Mouse (Mus musculus) limb, embryonic 13.5 days (tissue): ENCODE measurements around the gene Tmco4. TPM values are rescaled to one million over a fixed set of nuclear protein-coding genes. Genes with fewer than 3 reads are reported as not detected.
"Not testable (repeated sequence)": the region's sequence is repeated elsewhere in the genome, so short reads cannot be mapped to it uniquely, and the experiment has no call there.

Experiments
- ATAC-seq: fragments of 200-750 bp; cut with Nextera tagmentation; 2 replicates; pipeline ENCODE4 v1.8.0; 2017; ENCODE audit warnings: low read depth, moderate number of reproducible peaks, moderate TSS enrichment; ENCODE audit not compliant: low FRiP score
- H3K27ac ChIP-seq: fragments of 300-500 bp; sonication (generic); 2 replicates; pipeline ENCODE4 v1.5.1; 2015; ENCODE audit warnings: inconsistent platforms, mild to moderate bottlenecking, moderate library complexity
- H3K27me3 ChIP-seq: fragments of 300-500 bp; sonication (generic); 2 replicates; pipeline ENCODE4 v1.6.1; 2015; ENCODE audit warnings: mild to moderate bottlenecking, inconsistent platforms
- H3K36me3 ChIP-seq: fragments of 300-500 bp; sonication (generic); 2 replicates; pipeline ENCODE4 v1.6.1; 2015; ENCODE audit warnings: inconsistent platforms, mild to moderate bottlenecking, moderate library complexity
- H3K4me1 ChIP-seq: fragments of 300-500 bp; sonication (generic); 2 replicates; pipeline ENCODE4 v1.6.1; 2015; ENCODE audit warnings: inconsistent platforms
- H3K4me2 ChIP-seq: fragments of 300-500 bp; sonication (generic); replicated peaks from 2 replicates; pipeline ENCODE4 v1.6.1; 2015; ENCODE audit warnings: inconsistent platforms, mild to moderate bottlenecking, moderate library complexity
- H3K4me3 ChIP-seq: fragments of 300-500 bp; sonication (generic); 2 replicates; pipeline ENCODE4 v1.5.1; 2015; ENCODE audit warnings: moderate library complexity, mild to moderate bottlenecking, inconsistent platforms
- H3K9ac ChIP-seq: fragments of 300-500 bp; sonication (generic); 2 replicates; pipeline ENCODE4 v1.6.1; 2015; ENCODE audit warnings: mild to moderate bottlenecking, inconsistent platforms
- H3K9me3 ChIP-seq: fragments of 300-500 bp; sonication (generic); 2 replicates; pipeline ENCODE4 v1.6.1; 2016; ENCODE audit warnings: inconsistent platforms
- WGBS: fragments of 180-500 bp; shearing (Covaris S2); methylation state at CpG from one replicate; pipeline ENCODE4 v1.1.7; 2015; 5-methylcytosine and 5-hydroxymethylcytosine counted together
- polyA plus RNA-seq: library from polyadenylated mRNA; unstranded; fragments of >200 nt; fragmentation: Nextera tagmentation; extraction: Ambion mirVana; gene quantifications from 2 replicates; pipeline ENCODE4 v1.2.1, GENCODE M21; 2015

Gene Tmco4
- polyA plus RNA-seq, 1 experiment from 2014 or later, result 3.7 TPM

GRCm38 (mm10) chr4:138959120-138959519 is 13.6 kb upstream of the Tmco4 start:
- Histone ChIP-seq H3K36me3 (no peaks in the 10 kb centered on the region), H3K4me2 (no peak overlapping the region), H3K27ac (no peak overlapping the region), H3K9me3 (no peaks in the 10 kb centered on the region), H3K4me1 (no peaks in the 10 kb centered on the region), H3K9ac (no peak overlapping the region), H3K27me3 (0 out of 2 replicates have a peak, but pooled peaks cover 7% of the 10 kb centered on the region), H3K4me3 (no peak overlapping the region)
- WGBS, result 86% methylated on average over 15 of the region's 15 CpGs
- ATAC-seq, result no peak

GRCm38 (mm10) chr4:138959926-138960325 is 12.8 kb upstream of the Tmco4 start:
- Histone ChIP-seq H3K9me3 (no peaks in the 10 kb centered on the region), H3K27ac (no peak overlapping the region), H3K36me3 (no peaks in the 10 kb centered on the region), H3K4me2 (no peak overlapping the region), H3K9ac (no peak overlapping the region), H3K4me1 (no peaks in the 10 kb centered on the region), H3K4me3 (no peak overlapping the region), H3K27me3 (0 out of 2 replicates have a peak, but pooled peaks cover 7% of the 10 kb centered on the region)
- ATAC-seq, result no peak
- WGBS, result 73% methylated on average over 7 of the region's 7 CpGs

- Histone ChIP-seq H3K27ac (no peak overlapping the region), H3K4me3 (no peak overlapping the region), H3K9me3 (no peaks in the 10 kb centered on the region), H3K4me2 (no peak overlapping the region), H3K4me1 (no peaks in the 10 kb centered on the region), H3K27me3 (0 out of 2 replicates have a peak, but pooled peaks cover 7% of the 10 kb centered on the region), H3K9ac (no peak overlapping the region), H3K36me3 (no peaks in the 10 kb centered on the region)
- 73% methylated on average over 5 of the region's 5 CpGs for WGBS
- no peak for ATAC-seq
These were observed 10.0 kb upstream of the Tmco4 start for GRCm38 (mm10) chr4:138962719-138963118.

- no peak overlapping the region for H3K4me3 ChIP-seq
- 70% methylated on average over 5 of the region's 5 CpGs for WGBS
- no peak overlapping the region for H3K27ac ChIP-seq
- no peaks in the 10 kb centered on the region for H3K4me1 ChIP-seq
- ATAC-seq, result no peak
- no peak overlapping the region for H3K9ac ChIP-seq
- no peak overlapping the region for H3K4me2 ChIP-seq
- no peaks in the 10 kb centered on the region for H3K9me3 ChIP-seq
- no peaks in the 10 kb centered on the region for H3K27me3 ChIP-seq
- no peaks in the 10 kb centered on the region for H3K36me3 ChIP-seq
These were observed 6.8 kb upstream of the Tmco4 start for GRCm38 (mm10) chr4:138965871-138966270.

GRCm38 (mm10) chr4:138966866-138967265 is 5.8 kb upstream of the Tmco4 start, which contains the start of gene Rnf186:
TSS of gene Rnf186 (plus strand) at chr4:138967112.
- H3K4me3 ChIP-seq, result no peak within 1 kb of the TSS
- no peak within 1 kb of the TSS for H3K9ac ChIP-seq
- no peak for ATAC-seq
- H3K4me1 ChIP-seq, result peaks cover under 1% of the 10 kb centered on the region
- 89% methylated on average over 10 of the region's 13 CpGs for WGBS
- H3K27ac ChIP-seq, result no peak within 1 kb of the TSS
- H3K4me2 ChIP-seq, result no peak within 1 kb of the TSS
- no peaks in the 10 kb centered on the region for H3K36me3 ChIP-seq
- no peaks in the 10 kb centered on the region for H3K9me3 ChIP-seq
- no peaks in the 10 kb centered on the region for H3K27me3 ChIP-seq

- 84% methylated on average over 15 of the region's 15 CpGs for WGBS
- Histone ChIP-seq H3K27ac (no peak overlapping the region), H3K4me2 (no peak overlapping the region), H3K9me3 (no peaks in the 10 kb centered on the region), H3K4me1 (peaks cover 7% of the 10 kb centered on the region), H3K4me3 (no peak overlapping the region), H3K9ac (no peak overlapping the region), H3K36me3 (no peaks in the 10 kb centered on the region), H3K27me3 (no peaks in the 10 kb centered on the region)
- ATAC-seq, result no peak
These were observed 5.2 kb upstream of the Tmco4 start for GRCm38 (mm10) chr4:138967485-138967884.

- Histone ChIP-seq H3K9me3 (no peaks in the 10 kb centered on the region), H3K4me3 (no peak overlapping the region), H3K9ac (no peak overlapping the region), H3K4me1 (peaks cover 17% of the 10 kb centered on the region), H3K36me3 (no peaks in the 10 kb centered on the region), H3K27ac (no peak overlapping the region), H3K4me2 (no peak overlapping the region), H3K27me3 (no peaks in the 10 kb centered on the region)
- 51% methylated on average over 16 of the region's 16 CpGs for WGBS
- ATAC-seq, result no peak
These were observed 3.7 kb upstream of the Tmco4 start for GRCm38 (mm10) chr4:138968772-138969556.

GRCm38 (mm10) chr4:138969736-138970135 is 3.0 kb upstream of the Tmco4 start:
- Histone ChIP-seq H3K9me3 (no peaks in the 10 kb centered on the region), H3K4me1 (peaks cover 17% of the 10 kb centered on the region), H3K4me3 (no peak overlapping the region), H3K9ac (no peak overlapping the region), H3K36me3 (no peaks in the 10 kb centered on the region), H3K27me3 (no peaks in the 10 kb centered on the region), H3K27ac (no peak overlapping the region), H3K4me2 (no peak overlapping the region)
- ATAC-seq, result no peak
- 61% methylated on average over 9 of the region's 9 CpGs for WGBS

GRCm38 (mm10) chr4:138971371-138971770 is 1.3 kb upstream of the Tmco4 start:
- H3K4me3 ChIP-seq, result no peak overlapping the region
- no peaks in the 10 kb centered on the region for H3K27me3 ChIP-seq
- no peaks in the 10 kb centered on the region for H3K36me3 ChIP-seq
- 88% methylated on average over 6 of the region's 6 CpGs for WGBS
- peaks cover 17% of the 10 kb centered on the region for H3K4me1 ChIP-seq
- ATAC-seq, result no peak
- no peak overlapping the region for H3K4me2 ChIP-seq
- no peak overlapping the region for H3K9ac ChIP-seq
- H3K9me3 ChIP-seq, result no peaks in the 10 kb centered on the region
- H3K27ac ChIP-seq, result no peak overlapping the region

GRCm38 (mm10) chr4:138972139-138972826 is 405 bp upstream of the Tmco4 start:
- Histone ChIP-seq H3K27ac (peak overlapping the region; percentile 73), H3K36me3 (no peaks in the 10 kb centered on the region), H3K4me2 (peak overlapping the region; percentile 94), H3K9ac (peak overlapping the region; percentile 79), H3K9me3 (no peaks in the 10 kb centered on the region), H3K4me3 (peak overlapping the region; percentile 62), H3K27me3 (no peaks in the 10 kb centered on the region), H3K4me1 (peaks cover 17% of the 10 kb centered on the region)
- peak; percentile 24; the same call in 1 of the 2 replicates for ATAC-seq
- 20% methylated on average over 20 of the region's 20 CpGs for WGBS

GRCm38 (mm10) chr4:138973719-138974115 is 1.0 kb downstream of the Tmco4 start:
- Histone ChIP-seq H3K27me3 (no peaks in the 10 kb centered on the region), H3K4me3 (peak overlapping the region; percentile 62), H3K9ac (peak overlapping the region; percentile 79), H3K4me2 (peak overlapping the region; percentile 94), H3K27ac (no peak overlapping the region), H3K36me3 (no peaks in the 10 kb centered on the region), H3K9me3 (no peaks in the 10 kb centered on the region), H3K4me1 (peaks cover 17% of the 10 kb centered on the region)
- ATAC-seq, result no peak
- WGBS, result 57% methylated on average over 3 of the region's 3 CpGs

GRCm38 (mm10) chr4:138974540-138974939 is 1.9 kb downstream of the Tmco4 start:
- not testable (repeated sequence) for H3K4me2 ChIP-seq, H3K4me3 ChIP-seq, H3K27ac ChIP-seq, H3K27me3 ChIP-seq, H3K9ac ChIP-seq, H3K36me3 ChIP-seq, ATAC-seq, H3K9me3 ChIP-seq
- peaks cover 17% of the 10 kb centered on the region for H3K4me1 ChIP-seq
- 76% methylated on average over 2 of the region's 2 CpGs for WGBS
